Mouse (Mus musculus): Measurements from ENCODE around the gene Olfr91.

DNA sequence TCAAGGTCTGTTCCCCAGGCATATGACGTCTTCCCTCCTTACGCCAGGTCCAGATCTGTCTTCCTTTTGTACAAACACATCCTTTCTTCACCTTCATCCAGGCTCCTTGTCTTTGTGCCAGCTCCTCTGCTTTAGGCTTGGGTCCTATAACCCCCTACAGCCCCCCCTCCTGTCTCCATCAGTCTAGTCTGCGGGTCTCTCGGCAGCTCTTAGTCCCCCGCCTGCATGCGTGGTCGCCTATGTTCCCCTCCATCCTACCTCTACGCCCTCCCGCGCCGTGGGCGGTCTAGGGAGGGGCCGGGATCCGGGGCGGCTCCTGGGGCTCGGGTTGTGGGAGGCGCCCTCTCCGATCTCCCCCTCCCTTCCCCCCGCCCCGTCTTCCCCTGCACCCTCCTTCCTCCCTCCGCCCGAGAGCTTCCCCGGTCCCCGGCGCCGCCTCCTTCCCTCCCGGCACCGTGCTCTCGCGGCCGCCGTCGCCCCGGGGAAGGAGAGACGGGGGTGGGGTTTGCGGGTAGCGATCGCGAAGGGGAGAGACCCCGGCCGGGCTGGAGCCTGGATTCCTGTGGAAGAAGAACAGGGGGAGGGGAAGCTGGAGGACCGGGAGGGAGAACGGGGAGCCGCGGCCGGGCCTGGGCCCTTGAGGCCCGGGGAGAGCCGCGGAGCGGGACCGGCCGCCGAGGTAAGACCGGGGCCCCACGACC lies 52.3 kb downstream of the Olfr91 start, which contains the start of gene Gabbr1:
- TF ChIP-seq ZNF384 (IDR thresholded peaks at IDR 0.05; ENCODE audit: low read depth, low read length) (no peak), HCFC1 (IDR thresholded peaks at IDR 0.05; ENCODE audit: borderline replicate concordance, insufficient read depth, low read length) (no peak), MAFK (IDR thresholded peaks at IDR 0.05; ENCODE audit: insufficient read depth, low read depth, low read length) (no peak), CHD2 (IDR thresholded peaks at IDR 0.05; ENCODE audit: low read depth, low read length) (no peak), ZC3H11A (IDR thresholded peaks at IDR 0.05; ENCODE audit: borderline replicate concordance, low read depth, low read length) (no peak)

Measured in ES-E14 (cell line).